Mouse (Mus musculus) hindbrain, embryonic 15.5 days (tissue): ENCODE measurements around the gene Snx13. TPM values are rescaled to one million over a fixed set of nuclear protein-coding genes. Genes with fewer than 3 reads are reported as not detected.

Experiments
- ATAC-seq: fragments of 200-750 bp; cut with Nextera tagmentation; 2 replicates; pipeline ENCODE4 v1.8.0; 2017; ENCODE audit warnings: low read depth, moderate number of reproducible peaks, moderate TSS enrichment; ENCODE audit not compliant: low FRiP score
- H3K27ac ChIP-seq: fragments of 300-500 bp; sonication (generic); replicated peaks from 2 replicates; pipeline ENCODE4 v1.5.1; 2015; ENCODE audit warnings: mild to moderate bottlenecking, inconsistent platforms
- H3K27me3 ChIP-seq: fragments of 300-500 bp; sonication (generic); 2 replicates; pipeline ENCODE4 v1.6.1; 2015; ENCODE audit warnings: control low read depth, inconsistent platforms
- H3K36me3 ChIP-seq: fragments of 300-500 bp; sonication (generic); 2 replicates; pipeline ENCODE4 v1.6.1; 2015; ENCODE audit warnings: control low read depth, inconsistent platforms
- H3K4me1 ChIP-seq: fragments of 300-500 bp; sonication (generic); replicated peaks from 2 replicates; pipeline ENCODE4 v1.6.1; 2015; ENCODE audit warnings: control low read depth, inconsistent platforms
- H3K4me2 ChIP-seq: fragments of 300-500 bp; sonication (generic); 2 replicates; pipeline ENCODE4 v1.6.1; 2015; ENCODE audit warnings: moderate library complexity, mild to moderate bottlenecking, inconsistent platforms
- H3K4me3 ChIP-seq: fragments of 300-500 bp; sonication (generic); 2 replicates; pipeline ENCODE4 v1.5.1; 2015; ENCODE audit warnings: mild to moderate bottlenecking, inconsistent platforms
- H3K9ac ChIP-seq: fragments of 300-500 bp; sonication (generic); 2 replicates; pipeline ENCODE4 v1.6.1; 2015; ENCODE audit warnings: inconsistent platforms
- H3K9me3 ChIP-seq: fragments of 300-500 bp; sonication (generic); 2 replicates; pipeline ENCODE4 v1.6.1; 2016; ENCODE audit warnings: control low read depth, inconsistent platforms
- WGBS: fragments of 180-500 bp; shearing (Covaris S2); methylation state at CpG from one replicate; pipeline ENCODE4 v1.1.7; 2015; 5-methylcytosine and 5-hydroxymethylcytosine counted together
- polyA plus RNA-seq: library from polyadenylated mRNA; unstranded; fragments of >200 nt; fragmentation: Nextera tagmentation; extraction: Ambion mirVana; gene quantifications from 2 replicates; pipeline ENCODE4 v1.2.1, GENCODE M21; 2015

Gene Snx13
- 28.6 and 32.2 TPM in 2 replicates for polyA plus RNA-seq

DNA sequence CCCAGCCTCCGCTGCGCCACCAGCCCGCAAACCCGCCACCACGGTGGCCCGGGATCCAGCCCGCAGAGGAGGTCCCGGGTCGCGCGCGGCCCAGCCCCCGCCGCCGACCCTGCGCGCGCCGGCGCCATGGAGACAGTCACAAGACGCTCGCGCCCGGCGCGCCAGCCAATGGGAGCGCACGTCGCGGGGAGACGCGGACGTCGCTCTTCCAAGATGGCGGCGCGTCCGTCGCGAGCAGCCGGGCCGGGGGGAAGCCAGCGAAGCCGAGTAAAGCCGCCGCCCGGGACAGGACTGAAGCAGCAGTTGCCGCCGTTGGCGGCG, at the start of gene Snx13:
TSS of gene Snx13 (plus strand) at position 188 of the 321 bp plus-strand sequence.
- Histone ChIP-seq H3K9me3 (no peaks in the 10 kb centered on the region), H3K27me3 (peaks cover 8% of the 10 kb centered on the region; the same call in 1 of the 2 replicates), H3K4me3 (peak within 1 kb of the TSS; percentile 94), H3K4me1 (peaks cover 26% of the 10 kb centered on the region), H3K9ac (peak within 1 kb of the TSS; percentile 89), H3K27ac (peak within 1 kb of the TSS; percentile 94), H3K4me2 (peak within 1 kb of the TSS; percentile 69), H3K36me3 (no peaks in the 10 kb centered on the region)
- peak; percentile 99 for ATAC-seq
- WGBS, result under 1% methylated on average over 50 of the region's 51 CpGs

DNA sequence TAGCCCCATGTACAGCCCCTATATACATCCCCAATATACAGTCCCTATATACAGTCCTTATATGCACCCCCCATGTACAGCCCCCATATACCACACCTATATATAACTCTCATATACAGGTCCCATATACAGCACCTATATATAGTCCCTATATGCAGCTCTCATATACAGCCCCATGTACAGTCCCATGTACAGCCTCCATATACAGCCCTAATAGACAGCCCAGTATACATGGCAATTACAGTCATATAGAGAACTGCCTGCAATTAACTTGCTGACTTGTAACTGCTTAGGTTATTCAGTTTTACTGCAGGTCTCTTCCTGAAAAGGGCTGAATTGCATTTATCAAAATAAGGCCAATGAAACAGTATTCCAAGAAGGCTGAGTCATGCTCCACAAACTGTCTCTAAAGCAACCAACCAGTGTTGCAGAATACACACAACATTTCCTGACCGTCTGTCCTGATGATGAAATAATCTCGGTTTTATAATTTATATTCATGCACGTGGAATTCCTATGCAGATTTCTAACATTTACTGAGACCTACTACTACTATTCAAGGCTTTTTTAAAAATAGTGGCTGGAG, 49.3 kb upstream of the Snx13 start:
- ATAC-seq, result no peak
- Histone ChIP-seq H3K27ac (no peak overlapping the region), H3K27me3 (no peaks in the 10 kb centered on the region), H3K9me3 (no peaks in the 10 kb centered on the region), H3K4me1 (no peaks in the 10 kb centered on the region), H3K4me3 (no peak overlapping the region), H3K9ac (no peak overlapping the region), H3K36me3 (no peaks in the 10 kb centered on the region), H3K4me2 (no peak overlapping the region)
- WGBS, result 85% methylated on average over 3 of the region's 3 CpGs

GRCm38 (mm10) chr12:34998778-34999467, 48.1 kb upstream of the Snx13 start:
- ATAC-seq, result no peak
- Histone ChIP-seq H3K9ac (no peak overlapping the region), H3K27ac (no peak overlapping the region), H3K4me2 (no peak overlapping the region), H3K9me3 (no peaks in the 10 kb centered on the region), H3K4me1 (no peaks in the 10 kb centered on the region), H3K36me3 (no peaks in the 10 kb centered on the region), H3K4me3 (no peak overlapping the region), H3K27me3 (no peaks in the 10 kb centered on the region)
- WGBS, result 57% methylated on average over 12 of the region's 12 CpGs

- ATAC-seq, result no peak
- WGBS, result 63% methylated on average over 4 of the region's 4 CpGs
- Histone ChIP-seq H3K36me3 (no peaks in the 10 kb centered on the region), H3K27me3 (no peaks in the 10 kb centered on the region), H3K4me1 (no peaks in the 10 kb centered on the region), H3K9me3 (no peaks in the 10 kb centered on the region), H3K9ac (no peak overlapping the region), H3K4me3 (no peak overlapping the region), H3K27ac (no peak overlapping the region), H3K4me2 (no peak overlapping the region)
Measured at GRCm38 (mm10) chr12:35000323-35000722, 46.7 kb upstream of the Snx13 start.

DNA sequence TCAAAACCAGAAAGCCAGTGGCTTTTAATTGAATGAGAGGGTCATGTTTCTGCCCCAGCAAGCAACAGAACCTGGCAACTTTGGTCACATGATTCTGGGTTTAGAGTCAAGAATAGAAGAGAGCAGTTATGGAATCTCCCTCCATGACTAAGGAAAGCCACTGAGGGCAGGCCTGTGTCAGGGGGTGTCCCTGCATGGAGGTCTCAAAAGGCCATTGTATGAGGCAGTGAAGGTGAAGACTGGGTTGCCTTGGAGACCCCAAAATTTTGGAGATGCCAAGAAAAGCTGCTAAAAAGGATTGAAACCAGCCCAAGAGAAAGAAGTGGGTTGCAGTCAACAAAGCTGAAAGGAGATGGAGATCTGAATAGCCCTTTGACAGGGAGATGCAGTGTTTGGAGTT, 41.2 kb upstream of the Snx13 start:
- no peak overlapping the region for H3K27ac ChIP-seq
- peak; percentile 77 for ATAC-seq
- no peaks in the 10 kb centered on the region for H3K27me3 ChIP-seq
- no peak overlapping the region for H3K9ac ChIP-seq
- H3K4me2 ChIP-seq, result no peak overlapping the region
- H3K4me3 ChIP-seq, result no peak overlapping the region
- H3K9me3 ChIP-seq, result no peaks in the 10 kb centered on the region
- no peaks in the 10 kb centered on the region for H3K36me3 ChIP-seq
- peaks cover 12% of the 10 kb centered on the region for H3K4me1 ChIP-seq

- H3K9me3 ChIP-seq, result no peaks in the 10 kb centered on the region
- H3K4me2 ChIP-seq, result no peak overlapping the region
- no peaks in the 10 kb centered on the region for H3K36me3 ChIP-seq
- no peak overlapping the region for H3K9ac ChIP-seq
- WGBS, result 55% methylated on average over 1 of the region's 1 CpGs
- no peaks in the 10 kb centered on the region for H3K27me3 ChIP-seq
- no peak overlapping the region for H3K4me3 ChIP-seq
- H3K4me1 ChIP-seq, result peaks cover 12% of the 10 kb centered on the region
- H3K27ac ChIP-seq, result no peak overlapping the region
- no peak for ATAC-seq
Measured at GRCm38 (mm10) chr12:35007851-35008250, 39.1 kb upstream of the Snx13 start.

DNA sequence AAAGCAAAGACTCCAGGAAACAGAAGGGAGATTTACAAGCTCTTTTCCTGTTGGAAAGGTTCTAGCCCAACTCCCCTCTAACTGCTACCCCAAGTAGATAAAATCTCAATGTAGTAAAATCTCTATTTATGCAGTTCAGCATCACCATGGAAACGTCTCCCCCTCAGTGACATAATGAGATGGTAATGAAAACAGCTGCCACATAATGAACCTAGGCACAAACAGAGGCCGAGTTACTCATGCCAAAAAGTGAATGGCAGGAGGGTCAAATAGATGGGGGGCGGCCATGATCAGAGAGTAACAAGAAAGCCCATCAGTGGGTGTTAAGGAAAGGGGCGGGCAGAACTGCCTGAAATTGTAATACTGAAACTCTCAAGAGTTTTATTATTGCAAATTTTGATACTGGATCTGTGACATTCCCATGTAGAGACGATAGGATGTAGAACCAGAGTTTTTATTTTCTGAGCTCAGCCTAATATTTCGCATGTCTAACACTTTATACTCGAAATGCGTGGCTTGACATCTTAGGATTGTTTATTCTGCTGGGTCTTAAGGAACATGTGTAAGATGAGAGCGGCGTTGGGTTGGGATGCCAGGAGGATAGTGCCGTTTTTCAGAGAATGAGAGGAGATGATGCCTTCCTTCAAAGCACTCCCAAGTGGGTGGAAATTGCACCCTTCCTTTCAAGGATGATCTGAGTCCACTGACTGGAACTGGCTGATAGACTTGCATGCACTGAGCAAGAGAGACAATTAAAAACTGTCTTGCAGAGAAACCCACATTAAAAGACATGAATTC, 38.4 kb upstream of the Snx13 start:
- Histone ChIP-seq H3K9ac (no peak overlapping the region), H3K4me2 (no peak overlapping the region), H3K4me1 (peaks cover 12% of the 10 kb centered on the region), H3K36me3 (no peaks in the 10 kb centered on the region), H3K4me3 (no peak overlapping the region), H3K27ac (peak overlapping the region; percentile 50), H3K27me3 (no peaks in the 10 kb centered on the region), H3K9me3 (no peaks in the 10 kb centered on the region)
- 31% methylated on average over 11 of the region's 11 CpGs for WGBS
- ATAC-seq, result peak; percentile 86

- peaks cover 4% of the 10 kb centered on the region; the same call in 1 of the 2 replicates for H3K27me3 ChIP-seq
- no peak overlapping the region for H3K9ac ChIP-seq
- no peak overlapping the region for H3K4me2 ChIP-seq
- WGBS, result 50% methylated on average over 1 of the region's 1 CpGs
- no peak overlapping the region for H3K4me3 ChIP-seq
- no peak for ATAC-seq
- H3K36me3 ChIP-seq, result no peaks in the 10 kb centered on the region
- peaks cover 12% of the 10 kb centered on the region for H3K4me1 ChIP-seq
- no peak overlapping the region for H3K27ac ChIP-seq
- H3K9me3 ChIP-seq, result no peaks in the 10 kb centered on the region
Measured at GRCm38 (mm10) chr12:35011462-35011861, 35.5 kb upstream of the Snx13 start.

- no peak overlapping the region for H3K4me2 ChIP-seq
- H3K9me3 ChIP-seq, result no peaks in the 10 kb centered on the region
- 70% methylated on average over 2 of the region's 2 CpGs for WGBS
- 0 out of 2 replicates have a peak, but pooled peaks cover under 1% of the 10 kb centered on the region for H3K4me1 ChIP-seq
- H3K27ac ChIP-seq, result no peak overlapping the region
- no peaks in the 10 kb centered on the region for H3K36me3 ChIP-seq
- H3K27me3 ChIP-seq, result peaks cover 4% of the 10 kb centered on the region; the same call in 1 of the 2 replicates
- ATAC-seq, result no peak
- no peak overlapping the region for H3K9ac ChIP-seq
- no peak overlapping the region for H3K4me3 ChIP-seq
Measured at GRCm38 (mm10) chr12:35013950-35014349, 33.0 kb upstream of the Snx13 start.

DNA sequence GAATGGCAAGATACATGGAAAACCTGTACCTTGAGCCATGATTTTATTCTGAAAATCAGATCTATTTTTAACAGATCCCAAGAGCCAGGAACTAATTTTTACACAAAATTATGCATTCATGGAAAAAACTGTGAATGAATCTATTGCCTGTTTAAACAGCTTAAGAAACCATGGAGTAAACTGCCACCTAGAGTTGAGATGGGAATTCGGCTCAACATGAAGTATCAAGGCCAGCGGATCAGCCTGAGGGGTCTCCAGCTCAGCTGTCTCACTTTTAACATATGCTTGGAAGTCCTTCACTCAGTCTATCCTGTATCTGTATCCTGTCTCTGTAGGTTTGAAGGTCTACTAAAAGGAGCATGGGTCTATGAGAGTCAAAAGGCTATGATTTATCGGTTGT, 30.9 kb upstream of the Snx13 start:
- Histone ChIP-seq H3K4me3 (no peak overlapping the region), H3K27ac (no peak overlapping the region), H3K27me3 (peaks cover 4% of the 10 kb centered on the region; the same call in 1 of the 2 replicates), H3K4me1 (no peaks in the 10 kb centered on the region), H3K36me3 (no peaks in the 10 kb centered on the region), H3K4me2 (no peak overlapping the region), H3K9me3 (no peaks in the 10 kb centered on the region), H3K9ac (no peak overlapping the region)
- ATAC-seq, result peak; percentile 34; the same call in 1 of the 2 replicates
- WGBS, result 62% methylated on average over 3 of the region's 3 CpGs

DNA sequence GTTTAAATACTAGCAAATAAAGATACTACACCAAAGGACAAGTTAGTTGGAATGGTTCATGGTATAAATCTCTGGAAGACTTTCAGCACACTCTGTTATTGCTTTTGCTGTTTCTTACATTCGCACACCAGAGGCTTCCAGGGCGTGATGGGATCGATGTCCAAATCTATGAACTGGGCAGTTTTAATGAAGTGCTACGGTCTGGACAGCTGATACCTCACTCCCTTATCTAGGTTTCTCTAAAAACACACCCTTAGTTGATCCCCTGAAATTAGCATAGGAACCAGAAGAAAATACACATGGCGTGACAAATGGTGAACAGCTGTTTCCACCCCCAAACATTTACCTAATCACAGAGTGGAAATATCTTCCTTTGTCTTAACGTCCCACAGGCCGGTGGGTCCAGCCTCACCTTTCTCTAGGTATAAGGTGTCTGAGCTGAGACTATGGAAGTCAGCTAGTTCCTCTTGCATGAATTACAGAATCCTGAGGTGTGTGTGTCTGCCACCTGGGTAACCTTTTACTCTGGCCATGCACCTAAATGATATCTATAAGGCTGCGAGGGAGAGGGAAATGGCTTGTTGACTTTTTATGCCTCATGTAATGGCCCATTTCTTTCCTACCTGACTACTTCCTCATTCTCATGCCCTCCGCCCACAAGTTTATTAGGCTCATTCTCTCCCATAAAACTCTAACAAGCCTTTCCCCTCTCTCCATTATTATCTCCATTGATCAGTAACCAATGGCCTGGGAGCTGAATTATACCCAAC, 30.3 kb upstream of the Snx13 start:
- no peak overlapping the region for H3K27ac ChIP-seq
- H3K4me2 ChIP-seq, result no peak overlapping the region
- H3K4me3 ChIP-seq, result no peak overlapping the region
- H3K9ac ChIP-seq, result no peak overlapping the region
- peaks cover 4% of the 10 kb centered on the region; the same call in 1 of the 2 replicates for H3K27me3 ChIP-seq
- H3K36me3 ChIP-seq, result no peaks in the 10 kb centered on the region
- H3K4me1 ChIP-seq, result no peaks in the 10 kb centered on the region
- H3K9me3 ChIP-seq, result no peaks in the 10 kb centered on the region
- ATAC-seq, result no peak
- WGBS, result 88% methylated on average over 9 of the region's 9 CpGs
